Mouse (Mus musculus) CH12.LX (cell line): ENCODE results near the gene Abtb2.

Experiments used
- CHD1 ChIP-seq: IDR thresholded peaks from 2 replicates; pipeline ENCODE4 v1.6.1; 2012; ENCODE audit warnings: low read depth, low read length, improper control_type of control experiment, inconsistent platforms
- CTCF ChIP-seq, 2 experiments: IDR thresholded peaks in 1 of 2; conservative IDR thresholded peaks in 1 of 2; 2 replicates each; pipeline ENCODE4 v1.5.1; 2011 to 2012; ENCODE audit warnings: low read depth in 2 of 2, low read length in 2 of 2, improper control_type of control experiment in 1 of 2, inconsistent platforms in 1 of 2, mild to moderate bottlenecking in 1 of 2, moderate library complexity in 1 of 2
- E2F4 ChIP-seq: IDR thresholded peaks from 2 replicates; pipeline ENCODE4 v1.6.1; 2011; ENCODE audit warnings: low read depth, low read length, improper control_type of control experiment; ENCODE audit not compliant: insufficient replicate concordance
- ELF1 ChIP-seq: IDR thresholded peaks from 2 replicates; pipeline ENCODE4 v1.6.1; 2014; ENCODE audit warnings: low read depth, mild to moderate bottlenecking, inconsistent platforms, low read length, improper control_type of control experiment
- EP300 ChIP-seq: IDR thresholded peaks from 2 replicates; pipeline ENCODE4 v1.6.1; 2011; ENCODE audit warnings: low read length, improper control_type of control experiment
- MAFK ChIP-seq: IDR thresholded peaks from 2 replicates; pipeline ENCODE4 v1.6.1; 2011; ENCODE audit warnings: low read length, improper control_type of control experiment; ENCODE audit not compliant: insufficient replicate concordance
- NELFE ChIP-seq: IDR thresholded peaks from 2 replicates; pipeline ENCODE4 v1.6.1; 2011; ENCODE audit warnings: low read depth, low read length, improper control_type of control experiment
- NRF1 ChIP-seq: IDR thresholded peaks from 2 replicates; pipeline ENCODE4 v1.6.1; 2014; ENCODE audit warnings: low read depth, mild to moderate bottlenecking, inconsistent platforms, low read length, improper control_type of control experiment, moderate library complexity
- POLR2A ChIP-seq: IDR thresholded peaks from 2 replicates; pipeline ENCODE4 v1.6.1; 2011; ENCODE audit warnings: low read depth, mild to moderate bottlenecking, improper control_type of control experiment, low read length
- USF1 ChIP-seq: IDR thresholded peaks from 2 replicates; pipeline ENCODE4 v1.6.1; 2014; ENCODE audit warnings: low read depth, mild to moderate bottlenecking, inconsistent platforms, low read length, improper control_type of control experiment
- ZC3H11A ChIP-seq: IDR thresholded peaks from 2 replicates; pipeline ENCODE4 v1.6.1; 2012; ENCODE audit warnings: low read depth, mild to moderate bottlenecking, inconsistent platforms, low read length, improper control_type of control experiment

GRCm38 (mm10) chr2:103659167-103659566 is 93.1 kb downstream of the Abtb2 start:
- TF ChIP-seq POLR2A (no peak), CTCF (conservative IDR thresholded peaks at IDR 0.05 in 1 of 2, IDR thresholded peaks at IDR 0.05 in 1 of 2; ENCODE audit: low read depth in 2 of 2, low read length in 2 of 2) (no peak), EP300 (no peak), USF1 (no peak), CHD1 (no peak), NRF1 (no peak), MAFK (no peak), ELF1 (no peak), NELFE (no peak), ZC3H11A (no peak), E2F4 (no peak)
